Mouse (Mus musculus) small intestine, adult 2 months (tissue): ENCODE measurements around the gene Scai.

Source experiments
- CTCF ChIP-seq: fragments of 200-500 bp; IDR thresholded peaks from 2 replicates; pipeline ENCODE4 v1.5.1; 2012; ENCODE audit warnings: low read depth, mild to moderate bottlenecking, control low read depth, inconsistent platforms, low read length, moderate library complexity, mixed read lengths; ENCODE audit not compliant: insufficient replicate concordance, insufficient read length; ENCODE audit errors: extremely low read depth
- POLR2A ChIP-seq: fragments of 200-500 bp; IDR thresholded peaks from 2 replicates; pipeline ENCODE4 v1.6.1; 2012; ENCODE audit warnings: low read depth, mild to moderate bottlenecking, control low read depth, inconsistent platforms, low read length, moderate library complexity

- TF ChIP-seq CTCF (no peak), POLR2A (no peak)
Measured at GRCm38 (mm10) chr2:39040215-39040614, 150.3 kb downstream of the Scai start.
